Mouse (Mus musculus): ENCODE data around the gene Zglp1. TPM values are rescaled to one million over a fixed set of nuclear protein-coding genes. Genes with fewer than 3 reads are reported as not detected.
"Not testable (repeated sequence)": the region's sequence is repeated elsewhere in the genome, so short reads cannot be mapped to it uniquely, and the experiment has no call there.

The Zglp1 gene
- polyA plus RNA-seq, 1 experiment from 2014 or later: 1.9 TPM

- H3K4me3 ChIP-seq; H3K27ac ChIP-seq; H3K36me3 ChIP-seq; H3K4me2 ChIP-seq; H3K9ac ChIP-seq; H3K4me1 ChIP-seq (replicated peaks); ATAC-seq (ENCODE audit: low FRiP score); H3K9me3 ChIP-seq: not testable (repeated sequence)
- H3K27me3 ChIP-seq: peaks cover 21% of the 10 kb centered on the region
- WGBS: 70% methylated on average over 1 of the region's 1 CpGs
These were observed 22.1 kb downstream of the Zglp1 start for GRCm38 (mm10) chr9:21044785-21045184.

- H3K9me3 ChIP-seq: no peaks in the 10 kb centered on the region
- 88% methylated on average over 4 of the region's 4 CpGs for WGBS
- no peak for ATAC-seq (ENCODE audit: low FRiP score)
- H3K4me3 ChIP-seq: no peak overlapping the region
- peaks cover 33% of the 10 kb centered on the region for H3K27me3 ChIP-seq
- no peak overlapping the region for H3K27ac ChIP-seq
- H3K4me1 ChIP-seq (replicated peaks): peaks cover 3% of the 10 kb centered on the region; the same call in 1 of the 2 replicates
- no peaks in the 10 kb centered on the region for H3K36me3 ChIP-seq
- H3K4me2 ChIP-seq: no peak overlapping the region
- H3K9ac ChIP-seq: no peak overlapping the region
These were observed 23.3 kb downstream of the Zglp1 start for GRCm38 (mm10) chr9:21043563-21043962.

- 49% methylated on average over 4 of the region's 4 CpGs for WGBS
- no peaks in the 10 kb centered on the region for H3K9me3 ChIP-seq
- no peak for ATAC-seq (ENCODE audit: low FRiP score)
These were observed 25.6 kb downstream of the Zglp1 start for GRCm38 (mm10) chr9:21041308-21041707.

GRCm38 (mm10) chr9:21039779-21040178, 27.1 kb downstream of the Zglp1 start:
- WGBS: 78% methylated on average over 3 of the region's 3 CpGs

More at GRCm38 (mm10) chr9:21041308-21041707, 25.6 kb downstream of the Zglp1 start:
- H3K4me3 ChIP-seq: no peak overlapping the region
- no peaks in the 10 kb centered on the region for H3K36me3 ChIP-seq
- H3K4me2 ChIP-seq: no peak overlapping the region
- H3K4me1 ChIP-seq (replicated peaks): peaks cover 25% of the 10 kb centered on the region
- no peak overlapping the region for H3K9ac ChIP-seq
- H3K27ac ChIP-seq: no peak overlapping the region
- H3K27me3 ChIP-seq: peaks cover 52% of the 10 kb centered on the region

GRCm38 (mm10) chr9:21037481-21037891, 29.4 kb downstream of the Zglp1 start:
- no peaks in the 10 kb centered on the region for H3K36me3 ChIP-seq
- WGBS: 2% methylated on average over 31 of the region's 31 CpGs
- peak overlapping the region; percentile 35; the same call in 1 of the 2 replicates for H3K27ac ChIP-seq
- peaks cover 53% of the 10 kb centered on the region for H3K4me1 ChIP-seq (replicated peaks)
- no peaks in the 10 kb centered on the region for H3K9me3 ChIP-seq
- ATAC-seq (ENCODE audit: low FRiP score): peak; percentile 73
- H3K27me3 ChIP-seq: peaks cover 85% of the 10 kb centered on the region
- H3K9ac ChIP-seq: peak overlapping the region; percentile 75
- peak overlapping the region; percentile 49 for H3K4me3 ChIP-seq
- H3K4me2 ChIP-seq: peak overlapping the region; percentile 67

More at GRCm38 (mm10) chr9:21039779-21040178, 27.1 kb downstream of the Zglp1 start:
- H3K27me3 ChIP-seq: peaks cover 66% of the 10 kb centered on the region
- H3K4me3 ChIP-seq: no peak overlapping the region
- H3K4me2 ChIP-seq: no peak overlapping the region
- no peaks in the 10 kb centered on the region for H3K9me3 ChIP-seq
- no peak for ATAC-seq (ENCODE audit: low FRiP score)
- no peak overlapping the region for H3K9ac ChIP-seq
- no peak overlapping the region for H3K27ac ChIP-seq
- peaks cover 38% of the 10 kb centered on the region for H3K4me1 ChIP-seq (replicated peaks)
- no peaks in the 10 kb centered on the region for H3K36me3 ChIP-seq

GRCm38 (mm10) chr9:21036666-21037065, 30.2 kb downstream of the Zglp1 start:
- Histone ChIP-seq H3K9me3 (no peaks in the 10 kb centered on the region), H3K4me1 (replicated peaks) (peaks cover 61% of the 10 kb centered on the region), H3K4me2 (peak overlapping the region; percentile 67), H3K27ac (no peak overlapping the region), H3K9ac (peak overlapping the region; percentile 75; the same call in 1 of the 2 replicates), H3K36me3 (no peaks in the 10 kb centered on the region), H3K27me3 (peaks cover 93% of the 10 kb centered on the region), H3K4me3 (peak overlapping the region; percentile 49)
- whole genome bisulfite sequencing: under 1% methylated on average over 22 of the region's 22 CpGs
- no peak for ATAC-seq (ENCODE audit: low FRiP score)

- no peak overlapping the region for H3K9ac ChIP-seq
- H3K9me3 ChIP-seq: no peaks in the 10 kb centered on the region
- 8% methylated on average over 20 of the region's 20 CpGs for WGBS
- peak overlapping the region; percentile 49 for H3K4me3 ChIP-seq
- peak overlapping the region; percentile 67 for H3K4me2 ChIP-seq
- no peaks in the 10 kb centered on the region for H3K36me3 ChIP-seq
- H3K27me3 ChIP-seq: peaks cover 98% of the 10 kb centered on the region
- no peak for ATAC-seq (ENCODE audit: low FRiP score)
- H3K27ac ChIP-seq: no peak overlapping the region
- peaks cover 66% of the 10 kb centered on the region for H3K4me1 ChIP-seq (replicated peaks)
These were observed 30.7 kb downstream of the Zglp1 start for GRCm38 (mm10) chr9:21036161-21036560.

GRCm38 (mm10) chr9:21035586-21035985, 31.3 kb downstream of the Zglp1 start:
- WGBS: 12% methylated on average over 9 of the region's 9 CpGs
- Histone ChIP-seq H3K4me1 (replicated peaks) (peaks cover 71% of the 10 kb centered on the region), H3K9ac (0 out of 2 replicates have a peak overlapping the region, but pooled peaks have one; percentile 19), H3K9me3 (no peaks in the 10 kb centered on the region), H3K36me3 (no peaks in the 10 kb centered on the region), H3K27ac (no peak overlapping the region), H3K4me3 (peak overlapping the region; percentile 15), H3K27me3 (peaks cover 99% of the 10 kb centered on the region), H3K4me2 (peak overlapping the region; percentile 17)
- no peak for ATAC-seq (ENCODE audit: low FRiP score)

GRCm38 (mm10) chr9:21034481-21035085, 32.3 kb downstream of the Zglp1 start:
- Histone ChIP-seq H3K27ac (no peak overlapping the region), H3K4me3 (no peak overlapping the region), H3K9me3 (no peaks in the 10 kb centered on the region), H3K27me3 (peaks cover 99% of the 10 kb centered on the region), H3K4me1 (replicated peaks) (peaks cover 81% of the 10 kb centered on the region), H3K4me2 (no peak overlapping the region), H3K9ac (0 out of 2 replicates have a peak overlapping the region, but pooled peaks have one; percentile 19), H3K36me3 (no peaks in the 10 kb centered on the region)
- no peak for ATAC-seq (ENCODE audit: low FRiP score)
- 5% methylated on average over 17 of the region's 17 CpGs for WGBS

- Histone ChIP-seq H3K4me1 (replicated peaks) (peaks cover 80% of the 10 kb centered on the region), H3K27ac (no peak overlapping the region), H3K9ac (0 out of 2 replicates have a peak overlapping the region, but pooled peaks have one; percentile 35), H3K36me3 (no peaks in the 10 kb centered on the region), H3K27me3 (peaks cover 99% of the 10 kb centered on the region), H3K4me2 (peak overlapping the region; percentile 94), H3K4me3 (peak overlapping the region; percentile 53), H3K9me3 (no peaks in the 10 kb centered on the region)
- WGBS: 1% methylated on average over 34 of the region's 34 CpGs
- no peak for ATAC-seq (ENCODE audit: low FRiP score)
These were observed 33.8 kb downstream of the Zglp1 start for GRCm38 (mm10) chr9:21033136-21033535.

- Histone ChIP-seq H3K4me3 (peak overlapping the region; percentile 53), H3K4me1 (replicated peaks) (peaks cover 75% of the 10 kb centered on the region), H3K27me3 (peaks cover 99% of the 10 kb centered on the region), H3K27ac (no peak overlapping the region), H3K4me2 (peak overlapping the region; percentile 94), H3K9ac (peak overlapping the region; percentile 75), H3K36me3 (no peaks in the 10 kb centered on the region), H3K9me3 (no peaks in the 10 kb centered on the region)
- ATAC-seq (ENCODE audit: low FRiP score): no peak
- 5% methylated on average over 7 of the region's 7 CpGs for WGBS
These were observed 34.4 kb downstream of the Zglp1 start for GRCm38 (mm10) chr9:21032491-21032890.

GRCm38 (mm10) chr9:21031896-21032351, 35.0 kb downstream of the Zglp1 start, which contains the start of gene Icam5:
TSS of gene Icam5 (plus strand) at chr9:21032073.
- Histone ChIP-seq H3K36me3 (no peaks in the 10 kb centered on the region), H3K9me3 (no peaks in the 10 kb centered on the region), H3K4me3 (peak within 1 kb of the TSS; percentile 53), H3K27ac (no peak within 1 kb of the TSS), H3K9ac (peak within 1 kb of the TSS; percentile 75), H3K4me1 (replicated peaks) (peaks cover 71% of the 10 kb centered on the region), H3K4me2 (peak within 1 kb of the TSS; percentile 94), H3K27me3 (peaks cover 99% of the 10 kb centered on the region)
- under 1% methylated on average over 35 of the region's 35 CpGs for WGBS
- peak; percentile 32 for ATAC-seq (ENCODE audit: low FRiP score)

All from hindbrain, embryonic 13.5 days (tissue).